Mouse (Mus musculus) brain, embryonic 18.5 days (tissue): Measurements from ENCODE around the gene Akap13.

ENCODE experiments used
- DNase-seq: peaks from one replicate; pipeline ENCODE4 v3.0.0-alpha.2; 2012; ENCODE audit warnings: low read depth, low spot score

The Akap13 gene

DNA sequence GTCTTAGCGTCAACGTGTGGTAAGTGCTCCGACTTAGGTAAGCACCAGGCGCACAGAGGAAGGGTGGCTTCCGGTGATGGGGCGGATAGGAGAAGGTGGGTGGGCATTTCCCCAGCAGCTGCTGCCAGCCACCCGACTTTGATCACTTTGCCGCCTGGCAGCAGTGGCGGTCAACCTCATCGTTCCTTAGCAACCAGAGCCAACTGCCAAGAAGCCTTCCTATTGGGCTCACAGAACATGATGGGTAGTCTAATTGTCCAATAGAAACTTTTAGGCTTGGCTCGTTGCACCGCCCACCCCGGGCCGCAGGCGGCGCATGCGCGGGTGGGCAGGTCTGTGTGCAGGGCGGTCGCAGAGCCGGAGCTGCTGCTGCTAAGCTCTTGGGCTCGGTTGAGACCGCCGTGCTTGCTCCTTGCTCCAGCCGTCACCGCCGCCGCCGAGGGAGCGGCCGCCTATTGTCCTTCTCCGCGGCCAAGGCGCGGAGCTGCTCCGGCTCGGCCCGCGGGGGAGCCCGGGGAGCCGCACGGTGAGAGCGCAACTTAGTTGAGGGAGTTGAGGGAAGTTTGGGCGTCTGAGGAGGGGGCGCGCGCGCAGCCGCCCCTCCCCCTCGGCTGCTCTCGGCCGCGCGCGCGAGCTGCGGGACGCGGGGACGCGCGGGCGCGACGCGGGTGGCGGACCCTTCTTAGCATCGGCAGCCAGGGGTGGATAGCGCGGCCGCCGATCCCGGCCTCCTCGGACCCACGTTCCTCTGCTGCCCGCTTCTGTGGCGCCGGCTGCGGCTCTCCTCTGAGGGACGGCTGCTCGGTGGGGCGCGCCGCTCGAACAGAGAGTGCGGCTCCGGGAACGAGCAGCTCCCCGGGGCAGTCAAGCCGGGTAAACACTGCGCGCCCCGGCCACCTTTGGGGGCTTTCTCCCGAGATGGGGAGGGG lies at the start of gene Akap13:
Gene Akap13, plus strand, starts transcription at position 312 of the 929 bp plus-strand sequence.
- DNase-seq = peak; percentile 93

DNA sequence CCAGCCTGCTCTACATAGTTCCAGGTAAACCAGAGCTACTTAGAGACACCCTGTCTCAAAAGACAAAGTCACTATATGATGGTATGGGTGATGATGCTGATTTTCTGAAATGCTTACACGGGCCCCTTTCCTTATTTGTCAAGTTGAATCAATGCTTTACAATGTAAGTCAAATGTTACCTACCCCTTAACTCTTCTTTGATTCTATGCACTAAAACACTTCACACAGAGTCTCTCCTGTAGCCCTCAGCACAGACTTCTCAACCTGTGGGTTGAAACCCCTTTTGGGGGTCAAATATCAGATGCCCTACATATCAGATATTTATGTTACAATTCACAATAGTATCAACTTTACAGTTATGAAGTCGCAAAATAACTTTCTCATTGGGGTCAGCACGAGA lies 44.7 kb upstream of the Akap13 start:
- no peak for DNase-seq

DNA sequence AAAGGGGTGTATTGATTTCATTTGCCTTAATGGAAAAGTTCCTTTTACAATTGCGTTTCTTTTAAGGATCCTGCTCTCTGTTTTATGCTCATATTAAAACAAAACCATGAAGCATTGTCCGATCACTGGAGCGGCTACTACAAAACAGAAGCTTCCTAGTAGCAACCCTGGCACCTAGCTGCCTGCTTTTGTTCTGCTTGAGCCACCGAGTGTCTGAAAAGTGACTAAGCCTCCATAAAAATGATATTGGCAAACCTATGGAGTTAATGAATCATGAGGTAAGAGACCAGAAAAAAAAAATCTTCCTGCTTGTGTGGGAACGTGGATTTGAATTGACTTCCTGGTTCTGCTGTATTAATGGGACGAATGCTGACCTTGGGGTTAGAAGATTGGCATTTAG lies 44.1 kb upstream of the Akap13 start:
- DNase-seq = no peak

DNA sequence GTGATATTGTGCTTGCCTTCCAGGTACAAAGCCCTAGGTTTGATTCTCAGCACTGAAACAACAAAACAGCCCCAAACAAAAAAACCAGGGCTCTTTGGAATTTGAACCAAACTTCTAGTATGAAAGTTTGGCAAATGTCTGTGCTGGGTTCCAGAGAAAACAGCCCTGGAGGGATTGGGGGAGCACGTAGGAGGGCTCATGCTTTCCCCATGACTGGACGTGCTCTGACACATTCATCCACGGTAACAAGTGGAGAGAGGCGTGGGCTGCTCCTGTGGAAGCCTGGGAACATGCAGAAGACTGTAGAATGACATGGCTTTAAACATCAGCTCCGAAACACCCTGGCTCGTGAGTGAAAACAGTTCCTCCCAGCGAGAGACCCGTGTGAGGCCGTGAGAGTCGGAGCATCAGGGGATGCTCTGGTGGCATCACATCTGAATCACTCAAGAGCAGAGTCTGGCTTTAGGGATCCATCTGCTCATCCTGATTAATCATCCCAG lies 43.3 kb upstream of the Akap13 start:
- no peak for DNase-seq

DNA sequence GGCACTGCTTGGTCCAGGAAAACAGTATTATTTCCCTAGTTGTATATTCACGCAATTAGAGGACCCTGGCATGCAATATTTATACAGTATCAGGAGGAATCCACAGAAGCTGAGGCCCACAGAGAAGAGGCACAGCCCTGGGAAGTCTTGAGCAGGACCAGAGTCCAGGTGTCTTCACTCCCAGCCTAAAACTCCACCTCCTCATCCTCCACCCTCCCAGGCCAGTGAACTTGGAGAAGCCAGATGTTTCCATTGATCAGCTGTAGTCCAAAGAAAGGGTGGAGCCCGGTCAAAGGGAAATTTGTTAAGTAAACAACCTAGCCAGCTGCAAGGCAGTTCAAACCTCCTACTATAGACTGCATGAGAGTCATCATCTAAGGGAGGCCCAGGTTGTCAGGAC lies 42.8 kb upstream of the Akap13 start:
- no peak for DNase-seq

DNA sequence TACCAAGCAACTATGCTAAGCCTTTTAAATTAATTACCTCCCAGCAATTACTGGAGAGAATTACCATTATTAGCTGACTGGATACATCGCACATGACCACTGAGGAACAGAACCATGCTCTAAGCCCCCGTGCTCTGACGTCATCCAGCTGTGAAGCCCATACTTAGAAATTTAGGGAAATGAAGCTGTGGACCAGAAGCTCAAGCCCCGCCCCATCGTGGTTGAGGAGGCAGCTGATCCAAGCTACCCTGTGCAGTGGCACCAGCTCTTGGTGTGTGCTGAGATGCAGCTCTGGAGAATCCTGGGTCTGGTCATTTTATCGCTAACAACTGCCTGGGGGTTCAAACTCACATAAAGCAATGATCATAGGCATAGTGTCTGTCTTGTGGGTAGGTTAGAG lies 41.4 kb upstream of the Akap13 start:
- DNase-seq = no peak

GRCm38 (mm10) chr7:75414316-75414715 lies 41.0 kb upstream of the Akap13 start:
- DNase-seq = no peak

GRCm38 (mm10) chr7:75415166-75415881 lies 40.0 kb upstream of the Akap13 start:
- DNase-seq = no peak

- DNase-seq = no peak
These were observed 39.3 kb upstream of the Akap13 start for GRCm38 (mm10) chr7:75415882-75416585.

DNA sequence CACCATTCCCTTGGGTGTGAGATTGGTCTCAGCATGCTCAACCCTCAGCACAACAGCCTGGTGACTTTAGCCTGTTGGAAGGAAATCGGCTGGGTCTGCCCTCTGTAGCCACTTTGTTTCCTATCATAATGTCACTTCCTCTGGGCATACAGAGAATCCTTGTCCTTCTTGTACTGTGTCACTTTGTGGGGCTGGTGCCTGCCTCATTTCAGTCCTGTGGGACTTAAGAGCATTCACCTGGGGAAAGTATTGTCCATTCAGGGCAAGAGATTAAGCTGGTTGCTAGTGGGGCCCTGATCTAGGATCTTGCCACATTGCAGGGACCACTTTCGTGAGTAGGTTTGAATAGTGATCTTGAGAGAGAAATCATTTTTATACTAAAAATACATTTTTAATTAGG lies 34.4 kb upstream of the Akap13 start:
- no peak for DNase-seq

DNA sequence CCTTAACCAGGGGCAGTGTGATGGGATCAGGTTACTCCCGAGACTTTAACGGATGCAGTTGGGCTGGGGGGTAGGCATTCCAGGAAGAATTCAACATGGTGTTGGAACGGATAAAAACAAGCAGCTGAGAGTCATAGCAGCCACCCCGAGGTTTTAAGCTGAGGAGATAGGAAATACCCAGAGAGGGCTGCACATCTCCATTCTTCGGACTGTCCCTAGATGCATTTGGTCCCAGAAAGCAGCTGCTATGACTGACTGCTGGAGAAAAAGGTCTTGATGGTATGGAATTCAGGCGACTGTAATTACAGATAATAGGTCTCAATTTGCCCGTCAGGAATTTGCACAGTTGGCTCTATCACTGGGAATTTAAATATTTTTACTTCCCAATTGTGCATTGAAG lies 31.2 kb upstream of the Akap13 start:
- no peak for DNase-seq

- no peak for DNase-seq
These were observed 28.0 kb upstream of the Akap13 start for GRCm38 (mm10) chr7:75427322-75427721.

- DNase-seq = no peak
These were observed 26.4 kb upstream of the Akap13 start for GRCm38 (mm10) chr7:75428913-75429312.

DNA sequence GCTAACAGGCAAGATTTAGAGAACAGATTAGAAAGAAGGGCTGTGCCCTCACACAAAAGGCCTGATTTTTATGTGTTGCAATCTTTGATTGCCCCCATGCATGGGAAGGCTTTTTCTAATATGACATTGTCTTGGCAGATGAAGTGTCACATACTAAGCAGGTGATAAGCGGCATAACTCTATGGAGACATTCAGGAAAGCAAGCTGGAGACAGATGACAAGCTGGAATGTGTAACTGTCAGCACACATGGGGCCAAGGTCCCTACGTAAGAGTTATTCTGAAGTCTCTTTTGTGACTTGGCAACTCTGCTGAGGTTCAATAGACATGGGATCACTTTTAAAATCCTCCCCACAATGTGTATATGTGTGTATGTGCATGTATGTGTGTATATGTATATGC lies 24.8 kb upstream of the Akap13 start:
- no peak for DNase-seq

DNA sequence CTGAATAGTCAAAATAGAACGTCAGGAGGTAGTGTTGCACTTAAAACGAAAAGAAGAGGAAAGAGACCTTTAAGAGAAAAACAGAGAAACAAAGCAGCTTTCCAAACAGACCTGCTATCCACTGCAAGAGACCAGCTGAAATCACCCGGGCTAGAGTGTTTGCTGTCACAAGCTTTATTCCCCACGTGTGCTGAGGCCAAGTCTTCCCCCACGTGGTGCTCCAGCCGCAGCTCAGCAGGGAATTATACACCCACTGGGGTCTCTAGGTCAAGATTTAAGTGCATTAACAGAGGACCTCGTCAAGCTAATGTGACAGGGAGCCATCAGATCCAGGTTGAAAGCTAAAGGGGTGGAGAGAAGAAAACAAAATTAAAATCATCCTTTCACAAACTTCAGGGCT lies 24.3 kb upstream of the Akap13 start:
- DNase-seq = no peak

DNA sequence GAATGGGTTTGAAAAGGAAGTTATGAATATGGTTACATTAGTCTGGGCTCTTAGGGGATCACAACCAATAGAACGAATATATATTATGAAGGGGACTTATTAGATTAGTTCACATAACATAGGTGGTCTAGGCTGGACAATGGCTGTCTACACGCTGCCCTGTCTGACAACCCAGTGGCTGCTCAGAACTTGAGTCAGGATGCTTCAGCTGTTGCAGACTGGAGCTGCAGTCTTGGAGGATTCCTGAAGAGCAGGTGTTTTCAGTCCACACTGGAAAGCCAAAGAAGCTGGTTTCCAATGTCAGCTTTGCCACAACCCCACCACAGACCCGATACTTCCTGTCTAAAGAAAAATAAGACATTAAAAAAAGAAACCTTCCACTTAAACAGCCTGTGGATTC lies 23.3 kb upstream of the Akap13 start:
- no peak for DNase-seq

- no peak for DNase-seq
These were observed 18.7 kb upstream of the Akap13 start for GRCm38 (mm10) chr7:75436413-75437174.

DNA sequence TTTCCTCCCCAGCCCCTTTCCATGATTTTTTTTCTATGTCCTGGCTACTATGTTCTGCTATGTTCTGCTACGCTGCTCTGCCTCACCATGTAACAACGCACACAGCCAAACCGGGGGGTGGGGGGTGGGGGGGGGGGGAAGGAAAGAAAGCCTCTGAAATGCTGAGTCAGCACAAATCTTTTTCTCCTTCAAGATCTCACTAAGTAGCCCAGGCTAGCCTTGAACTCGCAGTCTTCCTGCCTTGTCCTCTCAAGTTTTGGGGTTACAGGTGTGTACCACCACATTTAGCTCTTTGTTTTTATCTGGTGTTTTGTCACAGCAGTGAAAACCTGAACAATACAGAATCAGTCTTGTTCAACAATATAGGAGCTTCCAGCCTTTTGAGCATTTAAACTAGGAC lies 15.8 kb upstream of the Akap13 start:
- DNase-seq = no peak

DNA sequence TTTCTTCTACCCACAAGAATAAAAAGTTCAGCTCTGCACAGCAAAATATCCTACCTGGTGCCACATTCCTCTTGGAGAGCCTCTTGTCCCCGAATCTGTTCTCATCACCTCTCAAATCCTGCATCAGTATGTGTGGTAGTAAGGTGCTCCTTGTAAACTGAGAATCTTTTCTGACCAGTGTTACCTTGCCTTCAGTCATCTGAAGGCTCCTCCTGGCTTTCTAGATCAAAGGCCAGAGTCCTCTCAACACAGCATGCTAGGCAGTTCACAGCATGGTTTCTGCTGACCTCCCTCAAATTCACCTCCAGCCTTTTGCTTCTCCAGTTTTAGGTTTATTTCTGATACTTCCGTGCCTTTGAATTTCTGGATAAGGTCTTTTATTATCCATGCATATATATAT lies 15.1 kb upstream of the Akap13 start:
- no peak for DNase-seq

- DNase-seq = no peak
These were observed 13.4 kb upstream of the Akap13 start for GRCm38 (mm10) chr7:75441947-75442346.

DNA sequence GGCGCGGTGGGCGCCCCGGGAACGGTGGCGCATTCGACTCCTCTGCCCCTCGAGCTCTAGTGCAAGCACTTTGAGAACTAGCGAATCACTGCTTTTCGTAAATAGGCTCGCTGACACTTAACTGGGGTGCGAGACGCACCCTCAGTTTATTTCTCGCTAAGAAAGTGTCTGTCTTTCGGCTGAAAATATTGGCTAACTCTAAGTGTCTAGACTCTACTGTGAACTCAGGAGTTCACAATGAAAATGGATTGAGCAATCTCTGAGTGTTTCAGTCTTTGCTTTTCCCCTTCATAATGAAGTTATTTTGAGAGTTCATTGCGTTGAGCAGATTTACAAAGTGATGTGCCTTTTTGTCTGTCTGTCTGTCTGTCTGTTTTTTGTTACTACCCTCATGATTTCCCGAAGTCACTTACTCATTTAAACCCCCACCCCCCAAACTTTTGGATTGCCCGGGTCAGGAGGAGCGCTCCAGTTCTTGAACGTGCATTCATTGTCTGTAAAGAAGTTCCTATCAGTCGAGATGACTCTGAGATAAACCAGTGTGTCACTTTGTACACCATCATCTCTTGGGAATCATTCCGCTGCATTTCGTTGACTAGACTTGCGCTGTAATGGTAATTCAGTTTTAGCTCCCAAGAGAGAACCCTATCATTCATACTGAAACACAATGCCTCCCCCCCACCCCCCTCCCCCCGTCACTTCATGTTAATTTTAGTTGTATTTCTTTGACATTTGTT lies 986 bp downstream of the Akap13 start:
- DNase-seq = peak; percentile 2
